Mouse (Mus musculus) spleen, adult 2 months (tissue): Measurements from ENCODE around the gene Zfp617.

Experiments
- CTCF ChIP-seq: fragments of 200-500 bp; IDR thresholded peaks from 2 replicates; pipeline ENCODE4 v1.5.1; 2011; ENCODE audit warnings: mild to moderate bottlenecking, inconsistent platforms; ENCODE audit not compliant: insufficient read depth, insufficient read length, insufficient replicate concordance; ENCODE audit errors: extremely low read depth
- POLR2A ChIP-seq: fragments of 200-500 bp; IDR thresholded peaks from 2 replicates; pipeline ENCODE4 v1.6.1; 2011; ENCODE audit warnings: low read depth, low read length, inconsistent platforms

DNA sequence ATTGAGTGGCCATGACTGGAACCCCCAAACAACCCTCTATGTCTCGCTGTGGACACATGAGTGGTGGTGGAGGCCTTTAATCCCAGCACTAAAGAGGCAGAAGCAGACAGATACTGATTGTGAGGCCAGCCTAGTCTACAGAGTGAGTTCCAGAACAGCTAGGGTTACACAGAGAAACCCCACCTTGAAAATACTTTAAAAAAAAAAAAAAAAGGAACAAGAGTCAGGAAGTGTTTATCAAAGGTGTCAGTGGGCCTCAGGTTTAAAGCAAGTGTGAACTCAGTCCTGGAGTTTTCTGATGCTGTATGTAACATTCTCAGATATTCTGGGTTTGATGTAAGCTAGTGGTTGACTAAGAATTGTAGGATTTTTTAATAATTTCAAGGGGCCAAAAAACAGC lies 44.1 kb downstream of the Zfp617 start:
- TF ChIP-seq CTCF (no peak), POLR2A (no peak)
